8 mouse cellular contexts compared by ENCODE assay signal in genomic region chr10:80757717-80758116, GRCm38 (mm10). TPM values are rescaled to one million over a fixed set of nuclear protein-coding genes. Genes with fewer than 3 reads are reported as not detected.
DNase-seq lines count a peak whose midpoint lies in the region; ATAC-seq and TF ChIP-seq lines count a peak whose summit lies in the region.

No protein-coding gene starts in this region.

- no peak overlapping the region for H3K9ac ChIP-seq in hindbrain, embryonic 11.5 days (ENCODE audit: low read depth, low read length)

- H3K36me3 ChIP-seq in G1E (replicated peaks): peaks cover 63% of the 10 kb centered on the region
- no peaks in the 10 kb centered on the region for H3K36me3 ChIP-seq in hindbrain, embryonic 11.5 days (ENCODE audit: control insufficient read depth, insufficient read depth, low read length)

- H3K4me3 ChIP-seq in G1E (ENCODE audit: low read depth, low read length): peak overlapping the region; percentile 92; the same call in 1 of the 2 replicates
- H3K4me3 ChIP-seq in cerebellum, adult 2 months (replicated peaks; ENCODE audit: insufficient read depth, low read depth, low read length): peak overlapping the region; percentile 25
- H3K4me3 ChIP-seq in hindbrain, embryonic 11.5 days (ENCODE audit: low read depth, low read length): no peak overlapping the region

- ATAC-seq in G1E (ENCODE audit: extremely low read depth, insufficient number of reproducible peaks, low FRiP score, poor library complexity, severe bottlenecking): peak; percentile 73; the same call in 1 of the 2 replicates
- no peak for ATAC-seq in hindbrain, embryonic 11.5 days (ENCODE audit: low FRiP score)

- no peaks in the 10 kb centered on the region for H3K9me3 ChIP-seq in G1E (replicated peaks)
- no peaks in the 10 kb centered on the region for H3K9me3 ChIP-seq in hindbrain, embryonic 11.5 days (ENCODE audit: control insufficient read depth, low read length)

- DNase-seq in G1E (ENCODE audit: low spot score): peak; percentile 77
- DNase-seq in cerebellum, adult 2 months: peak; percentile 62 to 63
- peak; percentile 44 to 48 for DNase-seq in frontal cortex, postnatal 14 days (ENCODE audit: low spot score in 2 of 2)
- DNase-seq in hindbrain, embryonic 11.5 days (ENCODE audit: low spot score): peak; percentile 53
- peak; percentile 61 to 68 for DNase-seq in layer of hippocampus, postnatal 10 days (ENCODE audit: low spot score in 2 of 2)
- DNase-seq in lung, postnatal 14 days: peak; percentile 80
- peak; percentile 62 for DNase-seq in retina, embryonic 14.5 days (ENCODE audit: low spot score)
- DNase-seq in urinary bladder, postnatal 14 days (ENCODE audit: low spot score): peak; percentile 78

- TF ChIP-seq CTCF in G1E (IDR thresholded peaks at IDR 0.05; ENCODE audit: low read depth, low read length): no peak
- TF ChIP-seq CTCF in cerebellum, adult 2 months (IDR thresholded peaks at IDR 0.05; ENCODE audit: borderline replicate concordance, insufficient read depth, low read depth, low read length): peak; percentile 34; the same call in 1 of the 2 replicates

- no peaks in the 10 kb centered on the region for H3K27me3 ChIP-seq in G1E (ENCODE audit: insufficient read depth, low read length)
- H3K27me3 ChIP-seq in cerebellum, adult 2 months (ENCODE audit: control insufficient read depth, insufficient read depth, low read length): no peaks in the 10 kb centered on the region
- no peaks in the 10 kb centered on the region for H3K27me3 ChIP-seq in hindbrain, embryonic 11.5 days (ENCODE audit: control insufficient read depth, insufficient read depth, low read length)

- H3K27ac ChIP-seq in cerebellum, adult 2 months (ENCODE audit: insufficient read depth, low read length): peak overlapping the region; percentile 56
- no peak overlapping the region for H3K27ac ChIP-seq in hindbrain, embryonic 11.5 days (ENCODE audit: low read depth, low read length)

- H3K4me2 ChIP-seq in hindbrain, embryonic 11.5 days (replicated peaks; ENCODE audit: low read depth, low read length): no peak overlapping the region

- WGBS in cerebellum, adult 2 months: 8% methylated on average over 5 of the region's 5 CpGs
- WGBS in hindbrain, embryonic 11.5 days: 42% methylated on average over 5 of the region's 5 CpGs

- H3K4me1 ChIP-seq in G1E (ENCODE audit: insufficient read depth, low read depth, low read length): peaks cover 75% of the 10 kb centered on the region
- peaks cover 51% of the 10 kb centered on the region for H3K4me1 ChIP-seq in cerebellum, adult 2 months (ENCODE audit: control insufficient read depth, insufficient read depth, low read length)
- peaks cover 11% of the 10 kb centered on the region; the same call in 1 of the 2 replicates for H3K4me1 ChIP-seq in hindbrain, embryonic 11.5 days (replicated peaks; ENCODE audit: control insufficient read depth, insufficient read depth, low read length)

- no peak for TF ChIP-seq POLR2A in cerebellum, adult 2 months (IDR thresholded peaks at IDR 0.05; ENCODE audit: borderline replicate concordance, insufficient read depth, low read length)

RNA-seq across cellular contexts. Expression of gene Dot1l, which starts 2.7 kb away (rescaled TPM):
- total RNA-seq in G1E (2014; fragmentation: Nextera tagmentation) (95.3 and 105 TPM in 2 replicates), G1E (2017) (8.7 and 9.0 TPM in 2 replicates)
- polyA plus RNA-seq in G1E (2012): 118 and 121 TPM in 2 replicates
- 101 and 115 TPM in 2 replicates for polyA plus RNA-seq in cerebellum, adult 2 months (2012; rRNA removed)
- 18.3 and 25.1 TPM in 2 replicates for polyA plus RNA-seq in hindbrain, embryonic 11.5 days (2014; fragmentation: Nextera tagmentation; extraction: Ambion mirVana)
- total RNA-seq in layer of hippocampus, postnatal 10 days (2021): 10 to 100 TPM; 61.0 to 67.4 TPM

RNA-seq across cellular contexts. Expression of gene Ap3d1, which starts 15.7 kb away (rescaled TPM):
- total RNA-seq in G1E (2014; fragmentation: Nextera tagmentation) (121 and 133 TPM in 2 replicates), G1E (2017) (72.3 and 88.3 TPM in 2 replicates)
- 37.4 and 39.4 TPM in 2 replicates for polyA plus RNA-seq in G1E (2012)
- 175 and 189 TPM in 2 replicates for polyA plus RNA-seq in cerebellum, adult 2 months (2012; rRNA removed)
- 68.5 and 85.1 TPM in 2 replicates for polyA plus RNA-seq in hindbrain, embryonic 11.5 days (2014; fragmentation: Nextera tagmentation; extraction: Ambion mirVana)
- 100 to 1,000 TPM; 135 to 139 TPM for total RNA-seq in layer of hippocampus, postnatal 10 days (2021)

RNA-seq across cellular contexts. Expression of gene Sf3a2, which starts 40.3 kb away (rescaled TPM):
- total RNA-seq in G1E (2014; fragmentation: Nextera tagmentation) (142 and 172 TPM in 2 replicates), G1E (2017) (8.7 and 9.9 TPM in 2 replicates)
- 652 and 920 TPM in 2 replicates for polyA plus RNA-seq in G1E (2012)
- 52.0 and 66.4 TPM in 2 replicates for polyA plus RNA-seq in cerebellum, adult 2 months (2012; rRNA removed)
- 83.4 and 84.4 TPM in 2 replicates for polyA plus RNA-seq in hindbrain, embryonic 11.5 days (2014; fragmentation: Nextera tagmentation; extraction: Ambion mirVana)
- total RNA-seq in layer of hippocampus, postnatal 10 days (2021): 10 to 100 TPM; 42.9 to 45.3 TPM

RNA-seq across cellular contexts. Expression of gene Plekhj1, which starts 40.7 kb away (rescaled TPM):
- 122 and 192 TPM in 2 replicates for total RNA-seq in G1E (2014; fragmentation: Nextera tagmentation)
- 58.1 and 68.0 TPM in 2 replicates for total RNA-seq in G1E (2017)
- polyA plus RNA-seq in G1E (2012): 285 and 325 TPM in 2 replicates
- 106 and 122 TPM in 2 replicates for polyA plus RNA-seq in cerebellum, adult 2 months (2012; rRNA removed)
- 142 and 150 TPM in 2 replicates for polyA plus RNA-seq in hindbrain, embryonic 11.5 days (2014; fragmentation: Nextera tagmentation; extraction: Ambion mirVana)
- 10 to 100 TPM; 61.9 to 72.8 TPM for total RNA-seq in layer of hippocampus, postnatal 10 days (2021)

RNA-seq across cellular contexts. Expression of gene Amh, which starts 47.3 kb away (rescaled TPM):
- total RNA-seq in G1E (2014; fragmentation: Nextera tagmentation) (1.7 and 1.8 TPM in 2 replicates), G1E (2017) (0.17 and 0.27 TPM in 2 replicates)
- 1.6 and 1.8 TPM in 2 replicates for polyA plus RNA-seq in G1E (2012)
- polyA plus RNA-seq in cerebellum, adult 2 months (2012; rRNA removed): 3.0 and 4.3 TPM in 2 replicates
- polyA plus RNA-seq in hindbrain, embryonic 11.5 days (2014; fragmentation: Nextera tagmentation; extraction: Ambion mirVana): not detected in 2 replicates
- total RNA-seq in layer of hippocampus, postnatal 10 days (2021): 1 to 10 TPM; 2.1 to 2.5 TPM
